Mouse (Mus musculus): ENCODE measurements around the gene Strn3. TPM values are rescaled to one million over a fixed set of nuclear protein-coding genes. Genes with fewer than 3 reads are reported as not detected.
"Not testable (repeated sequence)": the region's sequence is repeated elsewhere in the genome, so short reads cannot be mapped to it uniquely, and the experiment has no call there.

The Strn3 gene
- total RNA-seq, 2 experiments from 2014 or later = 87.4 to 93.9 TPM

- intact Hi-C loops (cut with DNase I) = loop anchor here (5.0 kb wide), 1 partner anchor 221 kb away; no protein-coding TSS in a partner anchor
- DNase-seq = no peak
These were observed 68.4 kb downstream of the Strn3 start for GRCm38 (mm10) chr12:51623366-51623694.

GRCm38 (mm10) chr12:51622670-51623365 lies 68.9 kb downstream of the Strn3 start:
- intact Hi-C loops (cut with DNase I) = loop anchor here (5.0 kb wide), 1 partner anchor 221 kb away; no protein-coding TSS in a partner anchor
- DNase-seq = no peak

- DNase-seq = no peak
- intact Hi-C loops (cut with DNase I) = loop anchor here (5.0 kb wide), 1 partner anchor 219 kb away; no protein-coding TSS in a partner anchor
These were observed 70.5 kb downstream of the Strn3 start for GRCm38 (mm10) chr12:51621161-51621560.

- intact Hi-C loops (cut with DNase I) = loop anchor here (5.0 kb wide), 1 partner anchor 218 kb away; no protein-coding TSS in a partner anchor
- no peak for DNase-seq
These were observed 71.1 kb downstream of the Strn3 start for GRCm38 (mm10) chr12:51620572-51620971.

GRCm38 (mm10) chr12:51612361-51612760 lies 79.3 kb downstream of the Strn3 start:
- DNase-seq = no peak
- intact Hi-C loops (cut with DNase I) = no loop called here

GRCm38 (mm10) chr12:51606138-51606537 lies 85.6 kb downstream of the Strn3 start:
- no peak for DNase-seq
- intact Hi-C loops (cut with DNase I) = no loop called here

GRCm38 (mm10) chr12:51603306-51603705 lies 88.4 kb downstream of the Strn3 start:
- intact Hi-C loops (cut with DNase I) = no loop called here
- no peak for DNase-seq

GRCm38 (mm10) chr12:51594030-51594470 lies 97.6 kb downstream of the Strn3 start:
- no peak for DNase-seq
- intact Hi-C loops (cut with DNase I) = no loop called here

GRCm38 (mm10) chr12:51593229-51594029 lies 98.3 kb downstream of the Strn3 start, which contains the start of gene Coch:
TSS of gene Coch (plus strand) at chr12:51593341.
- intact Hi-C loops (cut with DNase I) = no loop called here
- DNase-seq = peak; percentile 9 to 17

GRCm38 (mm10) chr12:51592888-51593228 lies 98.8 kb downstream of the Strn3 start:
- no peak for DNase-seq
- intact Hi-C loops (cut with DNase I) = no loop called here

GRCm38 (mm10) chr12:51591921-51592320 lies 99.8 kb downstream of the Strn3 start:
- no peak for DNase-seq
- intact Hi-C loops (cut with DNase I) = no loop called here

GRCm38 (mm10) chr12:51589263-51589662 lies 102.4 kb downstream of the Strn3 start:
- DNase-seq = no peak
- intact Hi-C loops (cut with DNase I) = no loop called here

GRCm38 (mm10) chr12:51577816-51578215 lies 113.9 kb downstream of the Strn3 start:
- DNase-seq; intact Hi-C loops (cut with DNase I): not testable (repeated sequence)

- no peak for DNase-seq
- intact Hi-C loops (cut with DNase I) = no loop called here
These were observed 119.0 kb downstream of the Strn3 start for GRCm38 (mm10) chr12:51572651-51573050.

- intact Hi-C loops (cut with DNase I) = no loop called here
- DNase-seq = no peak
These were observed 121.8 kb downstream of the Strn3 start for GRCm38 (mm10) chr12:51569944-51570343.

- intact Hi-C loops (cut with DNase I) = no loop called here
- no peak for DNase-seq
These were observed 122.2 kb downstream of the Strn3 start for GRCm38 (mm10) chr12:51569472-51569871.

GRCm38 (mm10) chr12:51567225-51567624 lies 124.5 kb downstream of the Strn3 start:
- intact Hi-C loops (cut with DNase I) = no loop called here
- DNase-seq = no peak

- intact Hi-C loops (cut with DNase I) = no loop called here
- no peak for DNase-seq
These were observed 130.3 kb downstream of the Strn3 start for GRCm38 (mm10) chr12:51561416-51561815.

All from heart, postnatal 14 days (tissue).